Mouse (Mus musculus) liver, embryonic 13.5 days (tissue): ENCODE measurements around the gene Clec4b2. TPM values are rescaled to one million over a fixed set of nuclear protein-coding genes. Genes with fewer than 3 reads are reported as not detected.
"Not testable (repeated sequence)": the region's sequence is repeated elsewhere in the genome, so short reads cannot be mapped to it uniquely, and the experiment has no call there.

Source experiments
- ATAC-seq: fragments of 200-750 bp; cut with Nextera tagmentation; 2 replicates; pipeline ENCODE4 v1.8.0; 2017; ENCODE audit warnings: low read depth, mild to moderate bottlenecking, moderate number of reproducible peaks, moderate library complexity
- DNase-seq: peaks from one replicate; pipeline ENCODE4 v3.0.0; 2022
- H3K27ac ChIP-seq: fragments of 300-500 bp; sonication (generic); 2 replicates; pipeline ENCODE4 v1.5.1; 2015; ENCODE audit warnings: moderate library complexity, mild to moderate bottlenecking, inconsistent platforms
- H3K27me3 ChIP-seq: fragments of 300-500 bp; sonication (generic); 2 replicates; pipeline ENCODE4 v1.6.1; 2015; ENCODE audit warnings: mild to moderate bottlenecking, inconsistent platforms
- H3K36me3 ChIP-seq: fragments of 300-500 bp; sonication (generic); 2 replicates; pipeline ENCODE4 v1.6.1; 2015; ENCODE audit warnings: mild to moderate bottlenecking, inconsistent platforms
- H3K4me1 ChIP-seq: fragments of 300-500 bp; sonication (generic); replicated peaks from 2 replicates; pipeline ENCODE4 v1.6.1; 2015; ENCODE audit warnings: inconsistent platforms
- H3K4me2 ChIP-seq: fragments of 300-500 bp; sonication (generic); 2 replicates; pipeline ENCODE4 v1.6.1; 2015; ENCODE audit warnings: inconsistent platforms, mild to moderate bottlenecking, moderate library complexity
- H3K4me3 ChIP-seq: fragments of 300-500 bp; sonication (generic); replicated peaks from 2 replicates; pipeline ENCODE4 v1.5.1; 2015; ENCODE audit warnings: mild to moderate bottlenecking, inconsistent platforms
- H3K9ac ChIP-seq: fragments of 300-500 bp; sonication (generic); 2 replicates; pipeline ENCODE4 v1.6.1; 2015; ENCODE audit warnings: mild to moderate bottlenecking, inconsistent platforms
- H3K9me3 ChIP-seq: fragments of 300-500 bp; sonication (generic); replicated peaks from 2 replicates; pipeline ENCODE4 v1.6.1; 2016; ENCODE audit warnings: inconsistent platforms
- WGBS: fragments of 180-500 bp; shearing (Covaris S2); methylation state at CpG from one replicate; pipeline ENCODE4 v1.1.7; 2015; ENCODE audit not compliant: insufficient replicate concordance; 5-methylcytosine and 5-hydroxymethylcytosine counted together
- polyA plus RNA-seq: library from polyadenylated mRNA; unstranded; fragments of >200 nt; fragmentation: Nextera tagmentation; extraction: Ambion mirVana; gene quantifications from 2 replicates; pipeline ENCODE4 v1.2.1, GENCODE M21; 2015

The Clec4b2 gene
- polyA plus RNA-seq, 1 experiment from 2014 or later, result 0.08 TPM

GRCm38 (mm10) chr6:123227519-123228166, 55.0 kb downstream of the Clec4b2 start:
- H3K4me1 ChIP-seq, result no peaks in the 10 kb centered on the region
- DNase-seq (no peak), ATAC-seq (0 out of 2 replicates have a peak, but pooled peaks have one; percentile 36)
- H3K4me2 ChIP-seq, result no peak overlapping the region
- H3K9ac ChIP-seq, result no peak overlapping the region
- no peaks in the 10 kb centered on the region for H3K36me3 ChIP-seq
- no peak overlapping the region for H3K27ac ChIP-seq
- H3K9me3 ChIP-seq, result no peaks in the 10 kb centered on the region
- no peaks in the 10 kb centered on the region for H3K27me3 ChIP-seq
- no peak overlapping the region for H3K4me3 ChIP-seq
- WGBS, result 23% methylated on average over 2 of the region's 2 CpGs

- Histone ChIP-seq H3K9ac (no peak within 1 kb of the TSS), H3K4me3 (no peak within 1 kb of the TSS), H3K4me2 (no peak within 1 kb of the TSS), H3K27me3 (no peaks in the 10 kb centered on the region), H3K4me1 (no peaks in the 10 kb centered on the region), H3K36me3 (no peaks in the 10 kb centered on the region), H3K27ac (no peak within 1 kb of the TSS), H3K9me3 (no peaks in the 10 kb centered on the region)
- WGBS, result 47% methylated on average over 3 of the region's 3 CpGs
- no peak for DNase-seq
- ATAC-seq, result no peak
Observed at GRCm38 (mm10) chr6:123229644-123230043, 57.0 kb downstream of the Clec4b2 start, which contains the start of gene Clec4n. Gene Clec4n, plus strand, starts transcription at chr6:123229843.

- Histone ChIP-seq H3K9ac (no peak overlapping the region), H3K4me3 (no peak overlapping the region), H3K4me2 (no peak overlapping the region), H3K9me3 (no peaks in the 10 kb centered on the region), H3K4me1 (no peaks in the 10 kb centered on the region), H3K27me3 (no peaks in the 10 kb centered on the region), H3K27ac (no peak overlapping the region), H3K36me3 (no peaks in the 10 kb centered on the region)
- ATAC-seq (no peak), DNase-seq (no peak)
- 34% methylated on average over 2 of the region's 2 CpGs for WGBS
Observed at GRCm38 (mm10) chr6:123231149-123231548, 58.5 kb downstream of the Clec4b2 start.

GRCm38 (mm10) chr6:123237582-123237981, 64.9 kb downstream of the Clec4b2 start:
- H3K4me3 ChIP-seq, result no peak overlapping the region
- H3K4me2 ChIP-seq, result no peak overlapping the region
- DNase-seq, result no peak
- H3K36me3 ChIP-seq, result no peaks in the 10 kb centered on the region
- H3K9ac ChIP-seq, result no peak overlapping the region
- H3K27ac ChIP-seq, result no peak overlapping the region
- no peaks in the 10 kb centered on the region for H3K27me3 ChIP-seq
- no peaks in the 10 kb centered on the region for H3K9me3 ChIP-seq
- ATAC-seq, result no peak
- no peaks in the 10 kb centered on the region for H3K4me1 ChIP-seq

- no peak overlapping the region for H3K4me2 ChIP-seq
- no peaks in the 10 kb centered on the region for H3K36me3 ChIP-seq
- no peak overlapping the region for H3K27ac ChIP-seq
- DNase-seq, result no peak
- H3K9me3 ChIP-seq, result no peaks in the 10 kb centered on the region
- H3K4me3 ChIP-seq, result no peak overlapping the region
- H3K27me3 ChIP-seq, result no peaks in the 10 kb centered on the region
- WGBS, result 69% methylated on average over 5 of the region's 5 CpGs
- no peak for ATAC-seq
- H3K9ac ChIP-seq, result no peak overlapping the region
- no peaks in the 10 kb centered on the region for H3K4me1 ChIP-seq
Observed at GRCm38 (mm10) chr6:123244201-123244600, 71.5 kb downstream of the Clec4b2 start.

- ATAC-seq, H3K27me3 ChIP-seq, H3K4me2 ChIP-seq, H3K4me1 ChIP-seq, H3K9ac ChIP-seq, H3K36me3 ChIP-seq, DNase-seq, H3K9me3 ChIP-seq, H3K27ac ChIP-seq, H3K4me3 ChIP-seq: not testable (repeated sequence)
- 65% methylated on average over 2 of the region's 2 CpGs for WGBS
Observed at GRCm38 (mm10) chr6:123248862-123249261, 76.2 kb downstream of the Clec4b2 start.

- Histone ChIP-seq H3K27ac (no peak overlapping the region), H3K4me3 (no peak overlapping the region), H3K36me3 (no peaks in the 10 kb centered on the region), H3K27me3 (no peaks in the 10 kb centered on the region), H3K9ac (no peak overlapping the region), H3K4me1 (no peaks in the 10 kb centered on the region), H3K9me3 (no peaks in the 10 kb centered on the region), H3K4me2 (no peak overlapping the region)
- peak; percentile 47 for ATAC-seq
- no peak for DNase-seq
Observed at GRCm38 (mm10) chr6:123252735-123253134, 80.0 kb downstream of the Clec4b2 start.

Other genes with a start within 250 kb of the Clec4b2 start
- gene Clec4a3, start 220.4 kb upstream of the Clec4b2 start, polyA plus RNA-seq, result 3.5 and 3.6 TPM in 2 replicates
- gene Clec4a4, start 182.5 kb upstream of the Clec4b2 start, polyA plus RNA-seq, result not detected in 2 replicates
- gene Clec4b1, start 122.9 kb upstream of the Clec4b2 start, polyA plus RNA-seq, result not detected in 2 replicates
- 6.8 and 6.9 TPM in 2 replicates for gene Clec4a2, start 66.5 kb upstream of the Clec4b2 start, polyA plus RNA-seq
- gene Clec4n, start 57.0 kb downstream of the Clec4b2 start, polyA plus RNA-seq, result 8.5 and 8.9 TPM in 2 replicates
- 0.85 and 1.1 TPM in 2 replicates for gene Clec4d, start 89.2 kb downstream of the Clec4b2 start, polyA plus RNA-seq
- gene Clec4e, start 117.0 kb downstream of the Clec4b2 start, polyA plus RNA-seq, result 0.83 and 0.84 TPM in 2 replicates
- not detected in 2 replicates for gene Vmn2r19, start 135.4 kb downstream of the Clec4b2 start, polyA plus RNA-seq
- gene Vmn2r20, start 245.2 kb downstream of the Clec4b2 start, polyA plus RNA-seq, result not detected in 2 replicates